Mouse (Mus musculus) limb, embryonic 10.5 days (tissue): ENCODE measurements around the gene Gmcl1. TPM values are rescaled to one million over a fixed set of nuclear protein-coding genes. Genes with fewer than 3 reads are reported as not detected.

Experiments
- DNase-seq: peaks from one replicate; pipeline ENCODE4 v3.0.0-alpha.2; 2017; ENCODE audit warnings: low spot score
- H3K27ac ChIP-seq: fragments of 300-500 bp; sonication (generic); 2 replicates; pipeline ENCODE4 v1.5.1; 2016; ENCODE audit warnings: mild to moderate bottlenecking
- H3K27me3 ChIP-seq: fragments of 300-500 bp; sonication (generic); 2 replicates; pipeline ENCODE4 v1.6.1; 2016; ENCODE audit warnings: low read depth, mild to moderate bottlenecking; ENCODE audit not compliant: poor library complexity, severe bottlenecking
- H3K36me3 ChIP-seq: fragments of 300-500 bp; sonication (generic); 2 replicates; pipeline ENCODE4 v1.6.1; 2016; ENCODE audit warnings: mild to moderate bottlenecking, moderate library complexity
- H3K4me1 ChIP-seq: fragments of 300-500 bp; sonication (generic); 2 replicates; pipeline ENCODE4 v1.6.1; 2016
- H3K4me3 ChIP-seq: fragments of 300-500 bp; sonication (generic); 2 replicates; pipeline ENCODE4 v1.5.1; 2016; ENCODE audit warnings: mild to moderate bottlenecking, moderate library complexity
- H3K9me3 ChIP-seq: fragments of 300-500 bp; sonication (generic); replicated peaks from 2 replicates; pipeline ENCODE4 v1.6.1; 2016; ENCODE audit warnings: mild to moderate bottlenecking
- WGBS: fragments of 180-500 bp; shearing (Covaris S2); methylation state at CpG from one replicate; pipeline ENCODE4 v1.1.7; 2016; 5-methylcytosine and 5-hydroxymethylcytosine counted together
- polyA plus RNA-seq: library from polyadenylated mRNA; unstranded; fragments of >200 nt; fragmentation: Nextera tagmentation; extraction: Ambion mirVana; gene quantifications from 2 replicates; pipeline ENCODE4 v1.2.1, GENCODE M21; 2016

The Gmcl1 gene
- polyA plus RNA-seq, 1 experiment from 2014 or later = 39.0 TPM

- no peaks in the 10 kb centered on the region for H3K9me3 ChIP-seq
- no peaks in the 10 kb centered on the region for H3K27me3 ChIP-seq
- peaks cover 48% of the 10 kb centered on the region for H3K36me3 ChIP-seq
- DNase-seq = no peak
- no peak overlapping the region for H3K27ac ChIP-seq
- WGBS = 79% methylated on average over 3 of the region's 3 CpGs
- no peak overlapping the region for H3K4me3 ChIP-seq
- no peaks in the 10 kb centered on the region for H3K4me1 ChIP-seq
These were observed 11.2 kb downstream of the Gmcl1 start for GRCm38 (mm10) chr6:86721977-86722376.

- H3K27me3 ChIP-seq = no peaks in the 10 kb centered on the region
- H3K36me3 ChIP-seq = peaks cover 57% of the 10 kb centered on the region
- no peaks in the 10 kb centered on the region for H3K9me3 ChIP-seq
- H3K4me1 ChIP-seq = 0 out of 2 replicates have a peak, but pooled peaks cover 3% of the 10 kb centered on the region
- WGBS = 90% methylated on average over 4 of the region's 4 CpGs
- no peak overlapping the region for H3K4me3 ChIP-seq
- H3K27ac ChIP-seq = no peak overlapping the region
- DNase-seq = no peak
These were observed 25.0 kb downstream of the Gmcl1 start for GRCm38 (mm10) chr6:86708072-86708774.

GRCm38 (mm10) chr6:86702577-86702976 lies 30.6 kb downstream of the Gmcl1 start:
- Histone ChIP-seq H3K27ac (no peak overlapping the region), H3K4me1 (0 out of 2 replicates have a peak, but pooled peaks cover 3% of the 10 kb centered on the region), H3K4me3 (no peak overlapping the region), H3K36me3 (peaks cover 85% of the 10 kb centered on the region), H3K9me3 (no peaks in the 10 kb centered on the region), H3K27me3 (no peaks in the 10 kb centered on the region)
- WGBS = 94% methylated on average over 9 of the region's 9 CpGs
- DNase-seq = no peak

DNA sequence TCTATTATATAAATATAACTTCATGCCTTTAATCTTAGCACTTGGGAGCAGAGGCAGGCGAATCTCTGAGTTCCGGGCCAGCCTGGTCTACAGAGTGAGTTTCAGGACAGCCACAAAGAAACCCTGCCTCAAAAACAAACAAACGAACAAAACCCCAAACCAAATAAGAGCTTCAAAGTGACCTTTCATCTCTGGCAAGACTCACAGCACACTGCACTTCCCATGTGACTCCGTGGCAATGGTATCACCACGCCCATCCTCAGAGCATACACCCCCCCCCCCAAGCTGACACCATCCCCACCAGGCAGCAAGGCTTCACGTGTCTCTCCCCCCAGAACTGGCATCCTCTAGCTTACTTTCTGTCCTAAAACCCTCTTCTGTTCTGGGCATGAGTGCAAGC lies 35.3 kb downstream of the Gmcl1 start:
- DNase-seq = no peak
- no peak overlapping the region for H3K27ac ChIP-seq
- peaks cover 78% of the 10 kb centered on the region for H3K36me3 ChIP-seq
- H3K4me1 ChIP-seq = no peaks in the 10 kb centered on the region
- WGBS = 82% methylated on average over 6 of the region's 6 CpGs
- H3K9me3 ChIP-seq = no peaks in the 10 kb centered on the region
- H3K27me3 ChIP-seq = no peaks in the 10 kb centered on the region
- H3K4me3 ChIP-seq = no peak overlapping the region

DNA sequence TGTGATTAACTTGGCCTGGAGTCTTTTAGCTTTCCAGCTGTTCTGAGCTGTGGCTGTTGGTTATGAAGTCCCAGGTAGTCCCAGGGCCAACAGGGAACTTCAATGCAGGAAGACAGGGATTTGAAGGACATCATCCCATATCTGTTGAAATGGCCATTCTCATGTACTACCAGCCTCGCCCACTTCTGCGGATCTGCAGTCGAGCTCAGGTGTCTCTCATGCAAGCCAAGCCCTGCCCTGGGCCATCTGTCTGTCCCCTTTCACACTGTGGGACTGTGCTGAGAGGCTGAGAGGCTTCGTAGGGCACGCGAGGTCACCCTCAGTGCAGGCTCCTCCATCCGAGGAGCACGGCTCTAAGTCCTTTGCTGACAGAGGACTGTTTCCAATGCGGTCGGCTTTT lies 37.0 kb downstream of the Gmcl1 start:
- Histone ChIP-seq H3K36me3 (peaks cover 68% of the 10 kb centered on the region), H3K27ac (no peak overlapping the region), H3K4me3 (no peak overlapping the region), H3K27me3 (no peaks in the 10 kb centered on the region), H3K9me3 (no peaks in the 10 kb centered on the region), H3K4me1 (no peaks in the 10 kb centered on the region)
- WGBS = 86% methylated on average over 10 of the region's 10 CpGs
- DNase-seq = no peak

GRCm38 (mm10) chr6:86694465-86694864 lies 38.7 kb downstream of the Gmcl1 start:
- Histone ChIP-seq H3K9me3 (no peaks in the 10 kb centered on the region), H3K4me3 (no peak overlapping the region), H3K27me3 (no peaks in the 10 kb centered on the region), H3K36me3 (peaks cover 67% of the 10 kb centered on the region), H3K27ac (no peak overlapping the region), H3K4me1 (no peaks in the 10 kb centered on the region)
- DNase-seq = peak; percentile 63

DNA sequence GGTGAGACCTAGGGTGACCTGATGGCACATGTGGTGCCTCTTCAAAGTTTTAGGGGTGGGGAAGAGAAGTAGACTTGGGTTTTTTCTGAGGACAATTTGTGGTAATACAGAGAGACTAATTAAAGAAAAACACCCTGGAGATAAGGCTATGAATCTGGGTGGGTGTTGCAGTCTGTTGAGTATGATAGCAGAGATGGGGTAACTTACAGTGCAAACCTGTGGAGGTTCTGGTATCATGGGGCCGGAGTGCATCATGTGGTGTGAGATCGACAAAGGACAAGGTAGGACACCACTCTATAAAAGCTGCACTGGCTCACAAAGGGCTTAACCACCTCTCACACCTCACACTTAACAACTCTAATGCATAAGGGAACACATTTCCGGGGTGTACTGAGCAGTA lies 43.5 kb downstream of the Gmcl1 start:
- no peak overlapping the region for H3K27ac ChIP-seq
- H3K9me3 ChIP-seq = no peaks in the 10 kb centered on the region
- H3K4me1 ChIP-seq = 0 out of 2 replicates have a peak, but pooled peaks cover 3% of the 10 kb centered on the region
- 90% methylated on average over 3 of the region's 3 CpGs for WGBS
- H3K27me3 ChIP-seq = no peaks in the 10 kb centered on the region
- no peak for DNase-seq
- H3K36me3 ChIP-seq = peaks cover 26% of the 10 kb centered on the region
- H3K4me3 ChIP-seq = no peak overlapping the region

GRCm38 (mm10) chr6:86686971-86687370 lies 46.2 kb downstream of the Gmcl1 start:
- no peaks in the 10 kb centered on the region for H3K27me3 ChIP-seq
- H3K27ac ChIP-seq = no peak overlapping the region
- H3K4me3 ChIP-seq = no peak overlapping the region
- peaks cover 14% of the 10 kb centered on the region for H3K4me1 ChIP-seq
- peaks cover 31% of the 10 kb centered on the region for H3K36me3 ChIP-seq
- 76% methylated on average over 1 of the region's 1 CpGs for WGBS
- no peaks in the 10 kb centered on the region for H3K9me3 ChIP-seq
- DNase-seq = no peak

- Histone ChIP-seq H3K27me3 (no peaks in the 10 kb centered on the region), H3K36me3 (peaks cover 36% of the 10 kb centered on the region), H3K27ac (peak overlapping the region; percentile 87), H3K4me3 (peak overlapping the region; percentile 92), H3K9me3 (no peaks in the 10 kb centered on the region), H3K4me1 (peaks cover 14% of the 10 kb centered on the region)
- WGBS = 37% methylated on average over 12 of the region's 12 CpGs
- no peak for DNase-seq
These were observed 48.5 kb downstream of the Gmcl1 start for GRCm38 (mm10) chr6:86684655-86685011.

- Histone ChIP-seq H3K9me3 (no peaks in the 10 kb centered on the region), H3K4me3 (peak within 1 kb of the TSS; percentile 92), H3K4me1 (peaks cover 14% of the 10 kb centered on the region), H3K27me3 (no peaks in the 10 kb centered on the region), H3K27ac (peak within 1 kb of the TSS; percentile 87), H3K36me3 (peaks cover 39% of the 10 kb centered on the region)
- 2% methylated on average over 36 of the region's 36 CpGs for WGBS
- DNase-seq = peak; percentile 96
These were observed 49.1 kb downstream of the Gmcl1 start, which contains the start of gene Snrnp27 for GRCm38 (mm10) chr6:86683872-86684654. TSS of gene Snrnp27 (minus strand) at chr6:86684522.

- H3K9me3 ChIP-seq = no peaks in the 10 kb centered on the region
- H3K27me3 ChIP-seq = no peaks in the 10 kb centered on the region
- WGBS = 89% methylated on average over 3 of the region's 3 CpGs
These were observed 51.9 kb downstream of the Gmcl1 start for GRCm38 (mm10) chr6:86681289-86681688.

DNA sequence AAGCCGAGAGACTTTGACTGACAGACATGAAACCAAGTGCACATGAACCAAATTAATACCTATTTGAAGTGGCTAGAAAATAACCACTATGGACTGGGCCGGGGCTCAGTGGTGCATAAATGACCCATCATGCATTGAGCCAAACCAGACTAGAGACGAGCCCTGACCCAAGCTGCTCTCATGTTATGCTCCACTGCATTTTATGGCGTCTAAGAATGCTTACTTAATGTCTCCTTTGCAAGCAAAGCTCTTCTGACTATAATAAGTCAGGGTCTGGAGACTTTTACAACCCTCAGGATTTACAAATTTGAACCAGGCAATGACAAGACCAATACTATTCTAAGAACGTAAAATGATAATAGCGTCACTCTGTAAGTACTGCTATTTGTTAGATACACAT lies 54.8 kb downstream of the Gmcl1 start:
- DNase-seq = no peak
- WGBS = 88% methylated on average over 6 of the region's 6 CpGs
- H3K27me3 ChIP-seq = no peaks in the 10 kb centered on the region
- no peak overlapping the region for H3K4me3 ChIP-seq
- no peaks in the 10 kb centered on the region for H3K9me3 ChIP-seq
- H3K27ac ChIP-seq = no peak overlapping the region
- H3K4me1 ChIP-seq = peaks cover 3% of the 10 kb centered on the region
- peaks cover 96% of the 10 kb centered on the region for H3K36me3 ChIP-seq

More at GRCm38 (mm10) chr6:86681289-86681688, 51.9 kb downstream of the Gmcl1 start:
- Histone ChIP-seq H3K4me3 (no peak overlapping the region), H3K36me3 (peaks cover 67% of the 10 kb centered on the region), H3K27ac (no peak overlapping the region), H3K4me1 (peaks cover 14% of the 10 kb centered on the region)
- DNase-seq = no peak

DNA sequence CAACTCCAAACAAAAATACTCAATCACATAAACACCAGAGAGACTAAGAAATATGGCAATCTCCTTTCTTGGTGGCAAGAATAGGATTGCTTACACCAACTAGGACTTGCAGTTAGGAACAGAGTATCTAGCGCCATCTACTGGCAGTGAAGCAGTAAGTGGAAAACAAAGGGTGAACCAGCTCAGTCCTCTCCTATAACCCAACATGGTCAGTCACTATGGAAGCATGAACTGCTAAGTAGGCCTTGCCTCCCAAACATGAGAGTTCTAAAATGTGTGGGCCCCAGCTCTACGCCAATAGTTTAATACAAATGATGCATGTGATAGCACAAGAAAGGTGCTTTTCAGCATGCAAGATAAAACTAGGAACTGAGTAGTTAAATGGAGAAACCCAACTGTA lies 62.3 kb downstream of the Gmcl1 start:
- no peak overlapping the region for H3K27ac ChIP-seq
- H3K27me3 ChIP-seq = no peaks in the 10 kb centered on the region
- peaks cover 51% of the 10 kb centered on the region for H3K36me3 ChIP-seq
- H3K4me3 ChIP-seq = no peak overlapping the region
- WGBS = 17% methylated on average over 2 of the region's 2 CpGs
- H3K9me3 ChIP-seq = no peaks in the 10 kb centered on the region
- DNase-seq = peak; percentile 53
- peaks cover 20% of the 10 kb centered on the region for H3K4me1 ChIP-seq
